Mouse (Mus musculus) thymus, adult 2 months (tissue): ENCODE measurements around the gene Dcaf10.

Experiments used
- CTCF ChIP-seq: fragments of 200-500 bp; IDR thresholded peaks from 2 replicates; pipeline ENCODE4 v1.5.1; 2012; ENCODE audit warnings: mild to moderate bottlenecking, control low read depth, low read length, moderate library complexity, borderline replicate concordance; ENCODE audit not compliant: control insufficient read depth, poor library complexity, insufficient read depth; ENCODE audit errors: extremely low read depth
- POLR2A ChIP-seq: fragments of 200-500 bp; IDR thresholded peaks from 2 replicates; pipeline ENCODE4 v1.6.1; 2012; ENCODE audit warnings: mild to moderate bottlenecking, low read length, control low read depth, moderate library complexity; ENCODE audit not compliant: control insufficient read depth, poor library complexity, insufficient read depth; ENCODE audit errors: extremely low read depth

DNA sequence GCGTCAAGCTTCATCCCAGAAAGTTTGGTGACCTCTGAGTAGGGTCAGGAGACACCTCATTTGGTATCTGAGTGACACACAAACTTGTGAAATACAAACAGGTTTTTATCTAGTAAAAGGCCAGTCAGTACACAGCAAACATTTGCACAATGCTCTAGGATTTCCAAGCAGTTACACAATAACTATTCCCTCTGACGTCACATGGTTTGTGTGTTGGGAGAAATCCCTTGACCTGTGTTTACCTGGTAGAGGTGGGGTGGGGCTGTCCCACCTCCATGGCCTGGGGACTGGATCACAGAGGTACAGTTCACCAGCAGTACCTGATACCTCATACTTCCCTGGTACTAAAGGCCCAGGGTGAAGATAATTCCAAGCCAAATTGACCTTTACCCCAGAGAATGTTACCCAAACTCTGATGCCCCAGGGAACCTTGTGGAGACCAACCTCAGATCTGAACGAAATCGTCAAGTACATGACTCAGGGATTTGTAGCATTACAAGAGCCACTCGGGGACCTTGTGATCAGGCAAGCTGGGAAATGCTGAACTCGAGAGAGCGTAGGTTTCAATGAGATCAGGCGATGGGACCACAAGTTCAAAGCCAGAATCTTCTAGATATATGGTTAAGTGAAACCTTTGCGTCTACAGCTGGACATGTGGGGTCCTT lies 71.9 kb downstream of the Dcaf10 start:
- TF ChIP-seq CTCF (no peak), POLR2A (no peak)
